In the genomic region with DNA sequence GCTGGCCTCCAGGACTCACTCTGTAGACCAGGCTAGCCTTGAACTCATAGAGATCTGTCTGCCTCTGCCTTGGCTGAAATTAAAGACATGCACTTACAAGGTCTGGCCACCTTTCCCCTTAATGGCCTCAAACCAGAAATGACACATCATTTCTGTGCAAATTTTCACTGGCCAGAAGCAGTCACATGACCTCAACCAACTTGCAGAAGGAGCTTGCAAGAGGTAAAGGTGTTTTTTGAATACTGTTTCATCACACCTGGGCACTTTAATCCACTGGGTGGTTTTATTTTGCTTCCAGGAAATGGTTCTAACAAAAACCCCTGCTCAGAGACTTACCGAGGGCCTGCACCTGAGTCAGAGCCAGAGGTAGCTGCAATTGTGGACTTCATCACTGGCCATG, we compare ENCODE assay signal across 29 mouse cellular contexts. TPM values are rescaled to one million over a fixed set of nuclear protein-coding genes. Genes with fewer than 3 reads are reported as not detected.
DNase-seq lines count a peak whose midpoint lies in the region; ATAC-seq and TF ChIP-seq lines count a peak whose summit lies in the region.
"Had no signal": no experiment of that assay in that cellular context is flagged by ENCODE, and none has a peak within 500 bp of the region (broad histone marks: within the 10 kb centered on the region; RNA-seq: fewer than 3 reads in every experiment).

No protein-coding gene starts in this region.

- H3K9ac ChIP-seq in hindbrain, embryonic 14.5 days: no peak overlapping the region
- H3K9ac ChIP-seq in MEL (ENCODE audit: control insufficient read depth, low read depth, low read length, poor library complexity, severe bottlenecking): no peak overlapping the region
- H3K9ac ChIP-seq: embryonic facial prominence, embryonic 13.5 days; forebrain, embryonic 15.5 days; heart, embryonic 13.5 days; hindbrain, embryonic 12.5 days; intestine, embryonic 15.5 days had no signal

- H3K27me3 ChIP-seq in hindbrain, embryonic 10.5 days (ENCODE audit: insufficient read depth, poor library complexity, severe bottlenecking): no peaks in the 10 kb centered on the region
- H3K27me3 ChIP-seq in hindbrain, embryonic 14.5 days (ENCODE audit: control insufficient read depth, insufficient read depth, low read length): no peaks in the 10 kb centered on the region
- H3K27me3 ChIP-seq in MEL (ENCODE audit: control insufficient read depth in 1 of 2, insufficient read depth in 2 of 2, low read length in 2 of 2): no peaks in the 10 kb centered on the region
- H3K27me3 ChIP-seq in limb, embryonic 10.5 days (ENCODE audit: low read depth, poor library complexity, severe bottlenecking): no peaks in the 10 kb centered on the region
- H3K27me3 ChIP-seq: embryonic facial prominence, embryonic 13.5 days; forebrain, embryonic 15.5 days; heart, embryonic 13.5 days; hindbrain, embryonic 12.5 days; intestine, embryonic 15.5 days had no signal

- TF ChIP-seq POLR2A in MEL (IDR thresholded peaks at IDR 0.05; ENCODE audit: control insufficient read depth in 1 of 2, insufficient read depth in 1 of 2, low read depth in 1 of 2, low read length in 2 of 2, poor library complexity in 1 of 2): no peak

- H3K4me1 ChIP-seq in hindbrain, embryonic 10.5 days (replicated peaks): peaks cover 46% of the 10 kb centered on the region
- peaks cover 6% of the 10 kb centered on the region; the same call in 1 of the 2 replicates for H3K4me1 ChIP-seq in hindbrain, embryonic 14.5 days (replicated peaks; ENCODE audit: control insufficient read depth, insufficient read depth, low read length)
- H3K4me1 ChIP-seq in MEL (ENCODE audit: control insufficient read depth in 1 of 2, insufficient read depth in 2 of 2, low read length in 2 of 2): no peaks in the 10 kb centered on the region
- H3K4me1 ChIP-seq in limb, embryonic 10.5 days: peaks cover 52% of the 10 kb centered on the region

- no peaks in the 10 kb centered on the region for H3K9me3 ChIP-seq in hindbrain, embryonic 10.5 days
- H3K9me3 ChIP-seq in hindbrain, embryonic 14.5 days (ENCODE audit: control insufficient read depth, low read length): no peaks in the 10 kb centered on the region
- H3K9me3 ChIP-seq in MEL (replicated peaks; ENCODE audit: insufficient read depth, low read length): no peaks in the 10 kb centered on the region
- H3K9me3 ChIP-seq in limb, embryonic 10.5 days (replicated peaks): no peaks in the 10 kb centered on the region
- H3K9me3 ChIP-seq: embryonic facial prominence, embryonic 13.5 days; forebrain, embryonic 15.5 days; heart, embryonic 10.5 days; heart, embryonic 13.5 days; hindbrain, embryonic 12.5 days; intestine, embryonic 15.5 days had no signal

- peak overlapping the region; percentile 76; the same call in 1 of the 2 replicates for H3K27ac ChIP-seq in hindbrain, embryonic 10.5 days
- H3K27ac ChIP-seq in hindbrain, embryonic 14.5 days: no peak overlapping the region
- no peak overlapping the region for H3K27ac ChIP-seq in MEL (ENCODE audit: control insufficient read depth, low read depth, low read length)
- H3K27ac ChIP-seq in limb, embryonic 10.5 days: peak overlapping the region; percentile 90; the same call in 1 of the 2 replicates
- H3K27ac ChIP-seq: embryonic facial prominence, embryonic 13.5 days; forebrain, embryonic 15.5 days; heart, adult 2 months; heart, embryonic 13.5 days; hindbrain, embryonic 12.5 days; intestine, embryonic 15.5 days had no signal

- no peak for TF ChIP-seq RAD21 in MEL (IDR thresholded peaks at IDR 0.05; ENCODE audit: low read depth, low read length)

- DNase-seq in hindbrain, embryonic 10.5 days (ENCODE audit: low spot score): no peak
- no peak for DNase-seq in hindbrain, embryonic 14.5 days (ENCODE audit: low spot score)
- DNase-seq in A20 (ENCODE audit: low read depth, low spot score) (peak; percentile 5), MEL (ENCODE audit: low read depth, low spot score) (peak; percentile 16)
- DNase-seq in limb, embryonic 10.5 days (ENCODE audit: low spot score): no peak
- no peak for DNase-seq in adrenal gland, adult 2 months
- no peak for DNase-seq in right cerebral cortex, postnatal 36 days (ENCODE audit: low spot score in 2 of 2)
- DNase-seq: adrenal gland, postnatal 14 days; cerebellum, adult 11 months; cerebellum, adult 2 months; cerebellum, adult 9-11 months; cerebellum, postnatal 25 days; gastrocnemius, postnatal 25 days; heart, adult 2 months; heart, postnatal 14 days; heart, postnatal 4 days; kidney, adult 11 months had no signal

- no peaks in the 10 kb centered on the region for H3K79me2 ChIP-seq in MEL (ENCODE audit: control insufficient read depth, insufficient read depth, low read length, poor library complexity)

- ATAC-seq in hindbrain, embryonic 14.5 days (ENCODE audit: low FRiP score): no peak
- ATAC-seq: forebrain, embryonic 15.5 days; hindbrain, embryonic 16.5 days; intestine, embryonic 15.5 days had no signal

- TF ChIP-seq CTCF in MEL (IDR thresholded peaks at IDR 0.05 in 2 of 3, conservative IDR thresholded peaks at IDR 0.05 in 1 of 3; ENCODE audit: control insufficient read depth in 1 of 3, insufficient read depth in 1 of 3, low read depth in 2 of 3, low read length in 3 of 3, poor library complexity in 1 of 3, severe bottlenecking in 1 of 3): no peak

- no peak overlapping the region for H3K4me3 ChIP-seq in hindbrain, embryonic 10.5 days
- no peak overlapping the region for H3K4me3 ChIP-seq in hindbrain, embryonic 14.5 days (replicated peaks; ENCODE audit: low read length)
- H3K4me3 ChIP-seq in MEL (ENCODE audit: control insufficient read depth in 1 of 2, insufficient read depth in 1 of 2, low read depth in 2 of 2, low read length in 2 of 2): no peak overlapping the region
- no peak overlapping the region for H3K4me3 ChIP-seq in limb, embryonic 10.5 days
- H3K4me3 ChIP-seq: embryonic facial prominence, embryonic 13.5 days; forebrain, embryonic 15.5 days; heart, adult 2 months; heart, embryonic 10.5 days; heart, embryonic 13.5 days; hindbrain, embryonic 12.5 days; intestine, embryonic 15.5 days had no signal

- 91% methylated on average over 1 of the region's 1 CpGs for WGBS in hindbrain, embryonic 10.5 days
- WGBS in hindbrain, embryonic 14.5 days: 97% methylated on average over 1 of the region's 1 CpGs
- 95% methylated on average over 1 of the region's 1 CpGs for WGBS in limb, embryonic 10.5 days

- TF ChIP-seq EP300 in MEL (IDR thresholded peaks at IDR 0.05; ENCODE audit: low read depth in 1 of 2, low read length in 2 of 2): no peak

- H3K4me2 ChIP-seq in hindbrain, embryonic 14.5 days (replicated peaks): no peak overlapping the region
- H3K4me2 ChIP-seq: embryonic facial prominence, embryonic 13.5 days; forebrain, embryonic 15.5 days; heart, embryonic 13.5 days; hindbrain, embryonic 12.5 days; intestine, embryonic 15.5 days had no signal

- no peaks in the 10 kb centered on the region for H3K36me3 ChIP-seq in hindbrain, embryonic 10.5 days
- no peaks in the 10 kb centered on the region for H3K36me3 ChIP-seq in hindbrain, embryonic 14.5 days (replicated peaks; ENCODE audit: control insufficient read depth, insufficient read depth)
- no peaks in the 10 kb centered on the region for H3K36me3 ChIP-seq in MEL (ENCODE audit: control insufficient read depth in 1 of 2, insufficient read depth in 2 of 2, low read length in 2 of 2)
- no peaks in the 10 kb centered on the region for H3K36me3 ChIP-seq in limb, embryonic 10.5 days
- H3K36me3 ChIP-seq: embryonic facial prominence, embryonic 13.5 days; forebrain, embryonic 15.5 days; heart, embryonic 10.5 days; heart, embryonic 13.5 days; hindbrain, embryonic 12.5 days; intestine, embryonic 15.5 days had no signal

TF ChIP-seq in MEL, 35 proteins besides CTCF, POLR2A, EP300 and RAD21:
- no peak for TF ChIP-seq ZNF384 (IDR thresholded peaks at IDR 0.05; ENCODE audit: low read depth, low read length)
- no peak for TF ChIP-seq MYC (IDR thresholded peaks at IDR 0.05; ENCODE audit: low read depth, low read length)
- no peak for TF ChIP-seq BHLHE40 (IDR thresholded peaks at IDR 0.05; ENCODE audit: borderline replicate concordance, low read depth, low read length)
- no peak for TF ChIP-seq GABPA (IDR thresholded peaks at IDR 0.05; ENCODE audit: low read depth, low read length)
- TF ChIP-seq MXI1 (IDR thresholded peaks at IDR 0.05; ENCODE audit: low read depth, low read length): no peak
- peak; percentile 67; the same call in 1 of the 2 replicates for TF ChIP-seq USF1 (IDR thresholded peaks at IDR 0.05; ENCODE audit: low read depth, low read length)

RNA-seq across cellular contexts. Expression of gene Cpa1, which starts 9.0 kb away (rescaled TPM):
- polyA plus RNA-seq in hindbrain, embryonic 10.5 days (2016; fragmentation: Nextera tagmentation; extraction: Ambion mirVana): 0.14 and 0.16 TPM in 2 replicates
- polyA plus RNA-seq in hindbrain, embryonic 14.5 days (2014; fragmentation: Nextera tagmentation; extraction: Ambion mirVana): 0.78 and 0.96 TPM in 2 replicates
- not detected in 2 replicates for total RNA-seq in MEL (2012; rRNA removed)
- polyA plus RNA-seq in MEL (2012; ENCODE audit: insufficient read depth in 1 of 2, insufficient read length in 2 of 2, low read depth in 1 of 2, low replicate concordance in 2 of 2, missing spikeins in 1 of 2): not detected
- 0.38 TPM in 2 replicates for polyA plus RNA-seq in limb, embryonic 10.5 days (2016; fragmentation: Nextera tagmentation; extraction: Ambion mirVana)
- not detected for total RNA-seq in adrenal gland, adult 2 months (2021)
- polyA plus RNA-seq in adrenal gland, adult 2 months (2012; rRNA removed): not detected in 2 replicates
- total RNA-seq: adrenal gland, adult 18-20 months; common myeloid progenitor, adult 5-6 weeks; gastrocnemius, adult 8-10 months; gastrocnemius, postnatal 25 days; granulocyte monocyte progenitor cell, adult 5-6 weeks had no signal
- polyA plus RNA-seq: cerebellum, adult 2 months had no signal

RNA-seq across cellular contexts. Expression of gene Cpa5, which starts 19.2 kb away (rescaled TPM):
- 0.08 and 0.44 TPM in 2 replicates for polyA plus RNA-seq in hindbrain, embryonic 10.5 days (2016; fragmentation: Nextera tagmentation; extraction: Ambion mirVana)
- 0.16 and 0.17 TPM in 2 replicates for polyA plus RNA-seq in hindbrain, embryonic 14.5 days (2014; fragmentation: Nextera tagmentation; extraction: Ambion mirVana)
- total RNA-seq in MEL (2012; rRNA removed): not detected in 2 replicates
- not detected for polyA plus RNA-seq in MEL (2012; ENCODE audit: insufficient read depth in 1 of 2, insufficient read length in 2 of 2, low read depth in 1 of 2, low replicate concordance in 2 of 2, missing spikeins in 1 of 2)
- polyA plus RNA-seq in limb, embryonic 10.5 days (2016; fragmentation: Nextera tagmentation; extraction: Ambion mirVana): 0.23 and 0.35 TPM in 2 replicates
- not detected for total RNA-seq in adrenal gland, adult 2 months (2021)
- polyA plus RNA-seq in adrenal gland, adult 2 months (2012; rRNA removed): not detected in 2 replicates
- total RNA-seq: adrenal gland, adult 18-20 months; adrenal gland, postnatal 14 days; adrenal gland, postnatal 4 days; common myeloid progenitor, adult 5-6 weeks; gastrocnemius, adult 8-10 months; gastrocnemius, postnatal 25 days; granulocyte monocyte progenitor cell, adult 5-6 weeks; heart, adult 2 months; heart, postnatal 14 days had no signal
- polyA plus RNA-seq: cerebellum, adult 2 months; heart, adult 2 months; hindbrain, embryonic 12.5 days had no signal

Comparison
In these comparisons a context has a peak if more than half of its experiments do, and no peak if none do; other contexts are left out.
1. H3K27ac ChIP-seq: peak in hindbrain, embryonic 10.5 days (single experiment) and limb, embryonic 10.5 days (single experiment); none in hindbrain, embryonic 14.5 days (single experiment) and MEL (single experiment).
2. DNase-seq: peak in A20 (single experiment) and MEL (single experiment); none in hindbrain, embryonic 10.5 days (single experiment), hindbrain, embryonic 14.5 days (single experiment), limb, embryonic 10.5 days (single experiment), adrenal gland, adult 2 months (single experiment) and right cerebral cortex, postnatal 36 days (0 of 2).